ENCODE assay signal across 8 mouse cellular contexts in the genomic region with DNA sequence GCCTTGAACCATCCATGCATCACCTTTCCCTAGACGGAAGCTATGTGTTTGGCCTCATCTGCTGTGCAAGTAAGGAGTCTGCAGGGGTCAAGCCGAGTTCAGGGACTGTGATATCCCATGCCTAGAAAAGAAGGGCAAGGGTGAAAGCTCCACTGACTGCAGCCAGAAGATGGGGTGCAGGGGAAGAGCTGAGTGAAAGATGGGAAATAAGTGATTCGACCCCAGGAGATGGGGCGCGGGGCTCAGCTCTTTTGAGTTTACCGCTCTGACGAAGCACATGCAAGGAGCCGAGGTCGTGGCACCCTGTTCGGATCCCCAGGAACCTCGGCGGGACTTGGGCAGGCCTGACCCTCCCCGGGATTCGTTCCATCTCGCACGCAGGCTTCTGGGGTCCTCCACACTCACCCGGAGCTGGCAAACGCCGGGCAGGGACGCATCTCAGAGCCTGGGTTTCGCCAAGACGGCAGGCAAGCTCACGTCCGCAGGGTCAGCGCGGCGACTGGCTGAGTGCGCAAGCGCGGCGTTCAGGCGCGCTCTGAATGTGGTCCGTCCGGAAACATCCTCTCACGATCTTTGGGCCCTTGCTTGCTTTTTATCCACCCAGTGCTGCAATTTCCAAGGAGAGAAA. TPM values are rescaled to one million over a fixed set of nuclear protein-coding genes. Genes with fewer than 3 reads are reported as not detected.
A peak's percentile ranks its signal among the peaks of the same experiment; 100 is the strongest.
DNase-seq lines count a peak whose midpoint lies in the region; ATAC-seq and TF ChIP-seq lines count a peak whose summit lies in the region.

TSS of gene Zfp770 (minus strand) at position 538 of the 628 bp plus-strand sequence.

- TF ChIP-seq POLR2A in ES-Bruce4 (IDR thresholded peaks at IDR 0.05; ENCODE audit: insufficient read depth, low read length), result peak; percentile 75

- peak within 1 kb of the TSS; percentile 85 for H3K4me3 ChIP-seq in ES-Bruce4 (ENCODE audit: low read depth, low read length)
- peak within 1 kb of the TSS; percentile 78 for H3K4me3 ChIP-seq in forebrain, embryonic 13.5 days
- peak within 1 kb of the TSS; percentile 81 for H3K4me3 ChIP-seq in liver, embryonic 15.5 days (replicated peaks)
- H3K4me3 ChIP-seq in neural tube, embryonic 11.5 days (ENCODE audit: low read depth, low read length), result peak within 1 kb of the TSS; percentile 80
- peak within 1 kb of the TSS; percentile 83 for H3K4me3 ChIP-seq in stomach, embryonic 16.5 days (replicated peaks; ENCODE audit: low read length)

- H3K4me1 ChIP-seq in ES-Bruce4 (ENCODE audit: control insufficient read depth, insufficient read depth, low read length), result no peaks in the 10 kb centered on the region
- H3K4me1 ChIP-seq in forebrain, embryonic 13.5 days, result peaks cover 18% of the 10 kb centered on the region
- H3K4me1 ChIP-seq in liver, embryonic 15.5 days (replicated peaks), result peaks cover 9% of the 10 kb centered on the region; the same call in 1 of the 2 replicates
- peaks cover 6% of the 10 kb centered on the region; the same call in 1 of the 2 replicates for H3K4me1 ChIP-seq in neural tube, embryonic 11.5 days (ENCODE audit: control insufficient read depth, insufficient read depth, low read length)
- peaks cover 5% of the 10 kb centered on the region; the same call in 1 of the 2 replicates for H3K4me1 ChIP-seq in stomach, embryonic 16.5 days (ENCODE audit: control insufficient read depth, insufficient read depth, low read length)

- ATAC-seq in cerebellum, adult (ENCODE audit: insufficient number of reproducible peaks, low FRiP score, low TSS enrichment), result peak; percentile 95
- ATAC-seq in forebrain, embryonic 13.5 days, result peak; percentile 97
- ATAC-seq in liver, embryonic 15.5 days (ENCODE audit: insufficient read depth), result peak; percentile 85
- peak; percentile 89 for ATAC-seq in neural tube, embryonic 11.5 days (ENCODE audit: insufficient read depth, low FRiP score, low TSS enrichment)
- ATAC-seq in stomach, embryonic 16.5 days (ENCODE audit: insufficient read depth, low FRiP score), result peak; percentile 83

- peak; percentile 85 to 90 for DNase-seq in heart, postnatal 10 days
- peak; percentile 85 to 89 for DNase-seq in kidney, postnatal 4 days
- peak; percentile 89 for DNase-seq in neural tube, embryonic 11.5 days (ENCODE audit: low spot score)

- peak within 1 kb of the TSS; percentile 87 for H3K4me2 ChIP-seq in forebrain, embryonic 13.5 days
- H3K4me2 ChIP-seq in liver, embryonic 15.5 days, result peak within 1 kb of the TSS; percentile 72
- H3K4me2 ChIP-seq in neural tube, embryonic 11.5 days (ENCODE audit: low read depth), result peak within 1 kb of the TSS; percentile 75
- H3K4me2 ChIP-seq in stomach, embryonic 16.5 days (ENCODE audit: low read depth, low read length), result peak within 1 kb of the TSS; percentile 58

- under 1% methylated on average over 36 of the region's 36 CpGs for WGBS in forebrain, embryonic 13.5 days
- under 1% methylated on average over 36 of the region's 36 CpGs for WGBS in liver, embryonic 15.5 days (ENCODE audit: insufficient replicate concordance)
- 0% methylated on average over 36 of the region's 36 CpGs for WGBS in neural tube, embryonic 11.5 days
- under 1% methylated on average over 36 of the region's 36 CpGs for WGBS in stomach, embryonic 16.5 days

- no peak for TF ChIP-seq CTCF in ES-Bruce4 (IDR thresholded peaks at IDR 0.05; ENCODE audit: low read depth, low read length)

- H3K36me3 ChIP-seq in ES-Bruce4 (ENCODE audit: control insufficient read depth, insufficient read depth, low read length, poor library complexity, severe bottlenecking), result peaks cover 14% of the 10 kb centered on the region
- H3K36me3 ChIP-seq in forebrain, embryonic 13.5 days (ENCODE audit: poor library complexity, severe bottlenecking), result peaks cover 12% of the 10 kb centered on the region
- H3K36me3 ChIP-seq in liver, embryonic 15.5 days (replicated peaks), result peaks cover 12% of the 10 kb centered on the region
- H3K36me3 ChIP-seq in neural tube, embryonic 11.5 days (ENCODE audit: control insufficient read depth, insufficient read depth, low read length), result no peaks in the 10 kb centered on the region
- no peaks in the 10 kb centered on the region for H3K36me3 ChIP-seq in stomach, embryonic 16.5 days (ENCODE audit: control insufficient read depth, insufficient read depth, low read length)

- 0 out of 2 replicates have a peak, but pooled peaks have one; percentile 41 for TF ChIP-seq EP300 in ES-Bruce4 (IDR thresholded peaks at IDR 0.05; ENCODE audit: insufficient read depth, low read depth, low read length)

- no peaks in the 10 kb centered on the region for H3K9me3 ChIP-seq in ES-Bruce4 (replicated peaks; ENCODE audit: control insufficient read depth, insufficient read depth, low read length, poor library complexity, severe bottlenecking)
- H3K9me3 ChIP-seq in forebrain, embryonic 13.5 days (replicated peaks), result no peaks in the 10 kb centered on the region
- no peaks in the 10 kb centered on the region for H3K9me3 ChIP-seq in liver, embryonic 15.5 days (replicated peaks)
- no peaks in the 10 kb centered on the region for H3K9me3 ChIP-seq in neural tube, embryonic 11.5 days (ENCODE audit: control insufficient read depth, low read length)
- no peaks in the 10 kb centered on the region for H3K9me3 ChIP-seq in stomach, embryonic 16.5 days (replicated peaks; ENCODE audit: control insufficient read depth, low read length)

- intact Hi-C loops in heart, postnatal 10 days (cut with DNase I), result loop anchor here (1.0 kb wide), 1 partner anchor 26 kb away; no protein-coding TSS in a partner anchor

- H3K9ac ChIP-seq in ES-Bruce4 (ENCODE audit: low read depth, poor library complexity, severe bottlenecking), result peak within 1 kb of the TSS; percentile 79
- peak within 1 kb of the TSS; percentile 89 for H3K9ac ChIP-seq in forebrain, embryonic 13.5 days
- peak within 1 kb of the TSS; percentile 71 for H3K9ac ChIP-seq in liver, embryonic 15.5 days
- H3K9ac ChIP-seq in neural tube, embryonic 11.5 days (ENCODE audit: low read length), result peak within 1 kb of the TSS; percentile 94
- H3K9ac ChIP-seq in stomach, embryonic 16.5 days (ENCODE audit: low read length), result peak within 1 kb of the TSS; percentile 96

- no peak within 1 kb of the TSS for H3K27ac ChIP-seq in ES-Bruce4 (ENCODE audit: insufficient read depth, low read length)
- H3K27ac ChIP-seq in forebrain, embryonic 13.5 days, result peak within 1 kb of the TSS; percentile 41
- H3K27ac ChIP-seq in liver, embryonic 15.5 days (replicated peaks), result no peak within 1 kb of the TSS; the same call in 1 of the 2 replicates
- H3K27ac ChIP-seq in neural tube, embryonic 11.5 days (ENCODE audit: low read depth, low read length), result 0 out of 2 replicates have a peak within 1 kb of the TSS, but pooled peaks have one; percentile 44
- H3K27ac ChIP-seq in stomach, embryonic 16.5 days (ENCODE audit: low read length), result peak within 1 kb of the TSS; percentile 76

- H3K27me3 ChIP-seq in ES-Bruce4 (ENCODE audit: control insufficient read depth, insufficient read depth, low read length, poor library complexity, severe bottlenecking), result no peaks in the 10 kb centered on the region; the same call in 1 of the 2 replicates
- H3K27me3 ChIP-seq in forebrain, embryonic 13.5 days, result no peaks in the 10 kb centered on the region
- H3K27me3 ChIP-seq in liver, embryonic 15.5 days, result no peaks in the 10 kb centered on the region
- no peaks in the 10 kb centered on the region for H3K27me3 ChIP-seq in neural tube, embryonic 11.5 days (ENCODE audit: control insufficient read depth, insufficient read depth, low read length)
- H3K27me3 ChIP-seq in stomach, embryonic 16.5 days (ENCODE audit: control insufficient read depth, insufficient read depth, low read length), result no peaks in the 10 kb centered on the region

RNA-seq across cellular contexts. Expression of gene Zfp770, which starts in this region (rescaled TPM):
- 15.7 and 16.0 TPM in 2 replicates for polyA plus RNA-seq in ES-Bruce4 (2011; ENCODE audit: insufficient read depth, insufficient read length, low read depth, missing spikeins)
- 4.5 and 4.8 TPM in 2 replicates for polyA plus RNA-seq in forebrain, embryonic 13.5 days (2015; fragmentation: Nextera tagmentation; extraction: Ambion mirVana)
- total RNA-seq in heart, postnatal 10 days (2021), result 10 to 100 TPM; 15.2 to 15.9 TPM
- 1.3 TPM in 2 replicates for polyA plus RNA-seq in liver, embryonic 15.5 days (2015; fragmentation: Nextera tagmentation; extraction: Ambion mirVana)
- 4.9 and 5.4 TPM in 2 replicates for polyA plus RNA-seq in neural tube, embryonic 11.5 days (2014; fragmentation: Nextera tagmentation; extraction: Ambion mirVana)
- polyA plus RNA-seq in stomach, embryonic 16.5 days (2015; fragmentation: Nextera tagmentation; extraction: Ambion mirVana), result 3.1 and 3.4 TPM in 2 replicates

Comparison
In these comparisons a context has a peak if more than half of its experiments do, and no peak if none do; other contexts are left out.
1. H3K27ac ChIP-seq: peak in forebrain, embryonic 13.5 days (single experiment), neural tube, embryonic 11.5 days (single experiment) and stomach, embryonic 16.5 days (single experiment); none in ES-Bruce4 (single experiment) and liver, embryonic 15.5 days (single experiment).
2. Peak in every context shown above with its lines, with median percentiles within 50 percentile points of each other: H3K4me3 ChIP-seq, H3K9ac ChIP-seq, ATAC-seq, H3K4me2 ChIP-seq and DNase-seq.